Mouse (Mus musculus) c-Kit-positive CD71-negative TER-119-negative erythroid progenitor cells, embryonic 14.5 days (primary cell): Measurements from ENCODE around the gene Ano5.

Experiments used
- DNase-seq: peaks from one replicate; pipeline ENCODE4 v3.0.0-alpha.2; 2013; ENCODE audit warnings: low read depth

Gene Ano5

DNA sequence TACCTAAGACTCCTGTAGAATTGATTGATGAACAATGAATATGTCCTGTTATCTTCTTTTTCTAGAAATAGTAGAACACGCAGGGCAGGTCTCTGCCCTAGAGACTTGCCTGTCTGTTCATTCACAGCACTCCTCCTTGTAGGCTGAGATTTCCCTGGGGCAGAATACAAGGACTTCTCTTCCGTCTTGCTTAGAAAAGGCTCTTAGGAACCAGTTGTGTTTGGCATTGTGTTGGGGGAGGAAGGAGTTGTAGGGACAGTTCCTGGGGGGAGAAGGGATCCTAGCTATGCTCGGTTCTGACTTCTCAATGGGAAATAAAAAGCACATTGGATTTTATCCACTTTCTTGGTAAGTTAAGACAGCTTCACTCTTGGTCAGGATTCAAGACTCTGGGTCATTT, 118.4 kb downstream of the Ano5 start:
- DNase-seq: no peak

- DNase-seq: no peak
Observed at GRCm38 (mm10) chr7:51631171-51631570, 120.3 kb downstream of the Ano5 start.

GRCm38 (mm10) chr7:51632543-51633229, 121.9 kb downstream of the Ano5 start:
- no peak for DNase-seq

- no peak for DNase-seq
Observed at GRCm38 (mm10) chr7:51633230-51633844, 122.5 kb downstream of the Ano5 start.
